Mouse (Mus musculus) intestine, embryonic 16.5 days (tissue): Measurements from ENCODE around the gene Cfdp1. TPM values are rescaled to one million over a fixed set of nuclear protein-coding genes. Genes with fewer than 3 reads are reported as not detected.

ENCODE experiments used
- ATAC-seq: fragments of 200-750 bp; cut with Nextera tagmentation; 2 replicates; pipeline ENCODE4 v1.8.0; 2017; ENCODE audit warnings: moderate TSS enrichment, moderate library complexity
- H3K27ac ChIP-seq: fragments of 300-500 bp; sonication (generic); 2 replicates; pipeline ENCODE4 v1.5.1; 2014; ENCODE audit warnings: mild to moderate bottlenecking, low read length
- H3K27me3 ChIP-seq: fragments of 300-500 bp; sonication (generic); replicated peaks from 2 replicates; pipeline ENCODE4 v1.6.1; 2014; ENCODE audit warnings: low read length, control low read depth, mixed read lengths; ENCODE audit not compliant: control insufficient read depth, insufficient read depth
- H3K36me3 ChIP-seq: fragments of 300-500 bp; sonication (generic); 2 replicates; pipeline ENCODE4 v1.6.1; 2014; ENCODE audit warnings: low read length, control low read depth; ENCODE audit not compliant: control insufficient read depth, insufficient read depth
- H3K4me1 ChIP-seq: fragments of 300-500 bp; sonication (generic); 2 replicates; pipeline ENCODE4 v1.6.1; 2014; ENCODE audit warnings: low read length, control low read depth, mixed read lengths; ENCODE audit not compliant: control insufficient read depth, insufficient read depth
- H3K4me2 ChIP-seq: fragments of 300-500 bp; sonication (generic); 2 replicates; pipeline ENCODE4 v1.6.1; 2014; ENCODE audit warnings: low read depth, low read length, control low read depth
- H3K4me3 ChIP-seq: fragments of 300-500 bp; sonication (generic); 2 replicates; pipeline ENCODE4 v1.5.1; 2014; ENCODE audit warnings: mild to moderate bottlenecking, low read length
- H3K9ac ChIP-seq: fragments of 300-500 bp; sonication (generic); 2 replicates; pipeline ENCODE4 v1.6.1; 2014; ENCODE audit warnings: low read depth, low read length
- H3K9me3 ChIP-seq: fragments of 300-500 bp; sonication (generic); 2 replicates; pipeline ENCODE4 v1.6.1; 2016; ENCODE audit warnings: low read length, control low read depth; ENCODE audit not compliant: control insufficient read depth
- WGBS: fragments of 180-500 bp; shearing (Covaris S2); extraction: QIAGEN DNeasy Blood & Tissue Kit; methylation state at CpG from one replicate; pipeline ENCODE4 v1.1.7; 2014; 5-methylcytosine and 5-hydroxymethylcytosine counted together
- polyA plus RNA-seq: library from polyadenylated mRNA; unstranded; fragments of >200 nt; fragmentation: Nextera tagmentation; extraction: Ambion mirVana; gene quantifications from 2 replicates; pipeline ENCODE4 v1.2.1, GENCODE M21; 2015

Cfdp1 gene
- polyA plus RNA-seq, 1 experiment from 2014 or later = 179 TPM

GRCm38 (mm10) chr8:111770958-111771624 is 83.0 kb downstream of the Cfdp1 start:
- Histone ChIP-seq H3K4me1 (peaks cover 10% of the 10 kb centered on the region), H3K27me3 (no peaks in the 10 kb centered on the region), H3K36me3 (peaks cover 15% of the 10 kb centered on the region; the same call in 1 of the 2 replicates), H3K9me3 (no peaks in the 10 kb centered on the region), H3K4me2 (no peak overlapping the region), H3K9ac (no peak overlapping the region), H3K27ac (no peak overlapping the region), H3K4me3 (no peak overlapping the region)
- no peak for ATAC-seq
- WGBS = 70% methylated on average over 5 of the region's 5 CpGs

GRCm38 (mm10) chr8:111769764-111770428 is 84.2 kb downstream of the Cfdp1 start:
- no peak overlapping the region for H3K4me3 ChIP-seq
- H3K4me2 ChIP-seq = no peak overlapping the region
- H3K9ac ChIP-seq = peak overlapping the region; percentile 44; the same call in 1 of the 2 replicates
- H3K4me1 ChIP-seq = peaks cover 10% of the 10 kb centered on the region
- WGBS = 57% methylated on average over 12 of the region's 12 CpGs
- no peak overlapping the region for H3K27ac ChIP-seq
- H3K36me3 ChIP-seq = peaks cover 18% of the 10 kb centered on the region; the same call in 1 of the 2 replicates
- ATAC-seq = peak; percentile 43
- no peaks in the 10 kb centered on the region for H3K27me3 ChIP-seq
- H3K9me3 ChIP-seq = no peaks in the 10 kb centered on the region

- Histone ChIP-seq H3K9ac (0 out of 2 replicates have a peak overlapping the region, but pooled peaks have one; percentile 44), H3K4me2 (no peak overlapping the region), H3K27me3 (no peaks in the 10 kb centered on the region), H3K4me1 (peaks cover 10% of the 10 kb centered on the region), H3K4me3 (no peak overlapping the region), H3K9me3 (no peaks in the 10 kb centered on the region), H3K27ac (no peak overlapping the region), H3K36me3 (peaks cover 13% of the 10 kb centered on the region; the same call in 1 of the 2 replicates)
- 0 out of 2 replicates have a peak, but pooled peaks have one; percentile 35 for ATAC-seq
- 60% methylated on average over 15 of the region's 15 CpGs for WGBS
Observed at GRCm38 (mm10) chr8:111769296-111769695, 84.8 kb downstream of the Cfdp1 start.

GRCm38 (mm10) chr8:111768651-111769050 is 85.4 kb downstream of the Cfdp1 start:
- WGBS = 89% methylated on average over 6 of the region's 6 CpGs
- Histone ChIP-seq H3K27me3 (no peaks in the 10 kb centered on the region), H3K9me3 (no peaks in the 10 kb centered on the region), H3K9ac (no peak overlapping the region), H3K36me3 (peaks cover 13% of the 10 kb centered on the region; the same call in 1 of the 2 replicates), H3K4me3 (no peak overlapping the region), H3K27ac (no peak overlapping the region), H3K4me1 (peaks cover 10% of the 10 kb centered on the region), H3K4me2 (no peak overlapping the region)
- ATAC-seq = no peak

- ATAC-seq = no peak
- Histone ChIP-seq H3K9me3 (no peaks in the 10 kb centered on the region), H3K27ac (no peak overlapping the region), H3K9ac (no peak overlapping the region), H3K4me2 (no peak overlapping the region), H3K4me1 (peaks cover 6% of the 10 kb centered on the region; the same call in 1 of the 2 replicates), H3K4me3 (no peak overlapping the region), H3K27me3 (no peaks in the 10 kb centered on the region), H3K36me3 (peaks cover 9% of the 10 kb centered on the region; the same call in 1 of the 2 replicates)
- WGBS = 86% methylated on average over 4 of the region's 4 CpGs
Observed at GRCm38 (mm10) chr8:111765616-111766015, 88.5 kb downstream of the Cfdp1 start.

GRCm38 (mm10) chr8:111765096-111765495 is 89.0 kb downstream of the Cfdp1 start:
- 93% methylated on average over 9 of the region's 9 CpGs for WGBS
- Histone ChIP-seq H3K9ac (no peak overlapping the region), H3K27ac (no peak overlapping the region), H3K27me3 (no peaks in the 10 kb centered on the region), H3K4me1 (peaks cover 6% of the 10 kb centered on the region; the same call in 1 of the 2 replicates), H3K4me3 (no peak overlapping the region), H3K4me2 (no peak overlapping the region), H3K9me3 (no peaks in the 10 kb centered on the region), H3K36me3 (peaks cover 9% of the 10 kb centered on the region; the same call in 1 of the 2 replicates)
- ATAC-seq = no peak

- Histone ChIP-seq H3K4me3 (no peak overlapping the region), H3K27me3 (no peaks in the 10 kb centered on the region), H3K4me1 (no peaks in the 10 kb centered on the region), H3K27ac (no peak overlapping the region), H3K9ac (no peak overlapping the region), H3K9me3 (no peaks in the 10 kb centered on the region), H3K4me2 (no peak overlapping the region), H3K36me3 (peaks cover 4% of the 10 kb centered on the region; the same call in 1 of the 2 replicates)
- ATAC-seq = no peak
- WGBS = 83% methylated on average over 13 of the region's 13 CpGs
Observed at GRCm38 (mm10) chr8:111760708-111761107, 93.4 kb downstream of the Cfdp1 start.

- H3K27me3 ChIP-seq = no peaks in the 10 kb centered on the region
- H3K9ac ChIP-seq = no peak overlapping the region
- no peak overlapping the region for H3K27ac ChIP-seq
- no peak overlapping the region for H3K4me3 ChIP-seq
- H3K9me3 ChIP-seq = no peaks in the 10 kb centered on the region
- H3K36me3 ChIP-seq = no peaks in the 10 kb centered on the region
- H3K4me1 ChIP-seq = peaks cover 6% of the 10 kb centered on the region; the same call in 1 of the 2 replicates
- ATAC-seq = peak; percentile 55; the same call in 1 of the 2 replicates
- WGBS = 82% methylated on average over 5 of the region's 5 CpGs
- no peak overlapping the region for H3K4me2 ChIP-seq
Observed at GRCm38 (mm10) chr8:111758817-111759216, 95.3 kb downstream of the Cfdp1 start.

GRCm38 (mm10) chr8:111757599-111757998 is 96.5 kb downstream of the Cfdp1 start:
- H3K4me1 ChIP-seq = peaks cover 7% of the 10 kb centered on the region; the same call in 1 of the 2 replicates
- H3K27ac ChIP-seq = no peak overlapping the region
- H3K9ac ChIP-seq = no peak overlapping the region
- H3K36me3 ChIP-seq = no peaks in the 10 kb centered on the region
- H3K27me3 ChIP-seq = no peaks in the 10 kb centered on the region
- no peak overlapping the region for H3K4me2 ChIP-seq
- no peak overlapping the region for H3K4me3 ChIP-seq
- WGBS = 92% methylated on average over 9 of the region's 9 CpGs
- H3K9me3 ChIP-seq = no peaks in the 10 kb centered on the region
- ATAC-seq = no peak
